Mouse (Mus musculus): ENCODE measurements around the gene 1700013G24Rik.

DNA sequence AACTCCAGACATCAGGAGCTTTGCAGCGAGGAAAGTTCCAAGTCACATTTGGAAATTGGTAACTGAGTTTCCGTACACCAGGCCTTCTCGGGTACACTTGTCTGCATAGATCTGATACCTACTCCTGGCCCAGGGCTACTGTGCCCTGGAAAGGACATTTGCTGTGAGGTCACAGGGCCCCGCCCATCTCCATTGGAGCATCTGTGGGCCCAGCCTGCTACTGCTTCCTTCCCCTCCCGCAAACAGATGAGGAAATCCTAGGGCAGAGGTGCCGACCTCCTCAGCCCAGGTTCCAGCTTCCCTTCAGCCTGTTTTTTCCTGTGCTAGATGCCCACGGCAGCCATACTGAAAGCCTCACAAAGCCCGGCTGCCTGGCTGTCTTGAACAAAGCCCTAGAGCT lies 36.9 kb downstream of the 1700013G24Rik start:
- no peak for TF ChIP-seq CTCF (IDR thresholded peaks at IDR 0.05; ENCODE audit: low read depth, low read length)
- TF ChIP-seq POLR2A (IDR thresholded peaks at IDR 0.05; ENCODE audit: insufficient read depth, low read length), result no peak
- TF ChIP-seq EP300 (IDR thresholded peaks at IDR 0.05; ENCODE audit: insufficient read depth, low read depth, low read length), result no peak

Measured in ES-Bruce4 (cell line).